Mouse (Mus musculus) forebrain, embryonic 15.5 days (tissue): ENCODE measurements around the gene Thbs1. TPM values are rescaled to one million over a fixed set of nuclear protein-coding genes. Genes with fewer than 3 reads are reported as not detected.

Experiments
- ATAC-seq: fragments of 200-750 bp; cut with Nextera tagmentation; replicated peaks from 2 replicates; pipeline ENCODE4 v1.8.0; 2017; ENCODE audit warnings: mild to moderate bottlenecking, moderate TSS enrichment, moderate library complexity
- H3K27ac ChIP-seq: fragments of 300-500 bp; sonication (generic); replicated peaks from 2 replicates; pipeline ENCODE4 v1.5.1; 2015; ENCODE audit warnings: mild to moderate bottlenecking, inconsistent platforms
- H3K27me3 ChIP-seq: fragments of 300-500 bp; sonication (generic); 2 replicates; pipeline ENCODE4 v1.6.1; 2015; ENCODE audit warnings: inconsistent platforms
- H3K36me3 ChIP-seq: fragments of 300-500 bp; sonication (generic); 2 replicates; pipeline ENCODE4 v1.6.1; 2015; ENCODE audit warnings: mild to moderate bottlenecking, inconsistent platforms
- H3K4me1 ChIP-seq: fragments of 300-500 bp; sonication (generic); 2 replicates; pipeline ENCODE4 v1.6.1; 2015; ENCODE audit warnings: inconsistent platforms
- H3K4me2 ChIP-seq: fragments of 300-500 bp; sonication (generic); replicated peaks from 2 replicates; pipeline ENCODE4 v1.6.1; 2015; ENCODE audit warnings: mild to moderate bottlenecking, inconsistent platforms
- H3K4me3 ChIP-seq: fragments of 300-500 bp; sonication (generic); 2 replicates; pipeline ENCODE4 v1.5.1; 2015; ENCODE audit warnings: mild to moderate bottlenecking, inconsistent platforms
- H3K9ac ChIP-seq: fragments of 300-500 bp; sonication (generic); replicated peaks from 2 replicates; pipeline ENCODE4 v1.6.1; 2015; ENCODE audit warnings: mild to moderate bottlenecking, inconsistent platforms
- H3K9me3 ChIP-seq: fragments of 300-500 bp; sonication (generic); 2 replicates; pipeline ENCODE4 v1.6.1; 2016; ENCODE audit warnings: inconsistent platforms
- WGBS: fragments of 180-500 bp; shearing (Covaris S2); methylation state at CpG from one replicate; pipeline ENCODE4 v1.1.7; 2015; ENCODE audit warnings: mixed read lengths; 5-methylcytosine and 5-hydroxymethylcytosine counted together
- polyA plus RNA-seq: library from polyadenylated mRNA; unstranded; fragments of >200 nt; fragmentation: Nextera tagmentation; extraction: Ambion mirVana; gene quantifications from 2 replicates; pipeline ENCODE4 v1.2.1, GENCODE M21; 2015

Thbs1 gene
- polyA plus RNA-seq, 1 experiment from 2014 or later = 10.2 TPM

DNA sequence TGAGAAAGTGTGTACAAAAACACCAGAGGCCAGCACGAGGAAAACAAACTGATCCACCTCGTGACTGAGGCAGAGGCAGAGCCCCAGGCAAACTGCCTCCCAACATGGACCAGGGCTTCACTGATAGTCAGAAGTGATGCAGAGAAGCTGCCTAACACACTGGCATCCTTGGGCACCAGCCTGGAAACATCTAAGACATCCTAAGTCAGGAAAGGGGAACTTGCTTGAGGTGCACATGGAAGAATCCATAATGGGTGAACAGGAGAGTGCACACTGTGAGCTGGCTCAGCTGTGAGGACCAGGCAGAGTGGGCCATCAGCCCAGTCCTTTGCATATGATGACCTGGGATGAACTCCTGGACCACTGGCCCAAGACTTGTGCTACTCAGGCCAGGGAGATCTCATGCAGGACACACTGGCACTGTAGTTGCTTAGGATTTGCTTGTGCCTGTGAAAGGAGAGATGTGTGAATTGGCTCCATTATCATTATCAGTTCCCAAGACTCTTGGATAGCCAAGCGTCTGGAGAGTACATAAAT lies 5.1 kb downstream of the Thbs1 start:
- peaks cover 20% of the 10 kb centered on the region for H3K4me1 ChIP-seq
- no peak overlapping the region for H3K4me3 ChIP-seq
- H3K9me3 ChIP-seq = no peaks in the 10 kb centered on the region
- H3K27me3 ChIP-seq = no peaks in the 10 kb centered on the region
- H3K9ac ChIP-seq = no peak overlapping the region
- H3K27ac ChIP-seq = no peak overlapping the region
- no peaks in the 10 kb centered on the region for H3K36me3 ChIP-seq
- no peak overlapping the region for H3K4me2 ChIP-seq
- WGBS = 71% methylated on average over 3 of the region's 3 CpGs
- ATAC-seq = no peak

DNA sequence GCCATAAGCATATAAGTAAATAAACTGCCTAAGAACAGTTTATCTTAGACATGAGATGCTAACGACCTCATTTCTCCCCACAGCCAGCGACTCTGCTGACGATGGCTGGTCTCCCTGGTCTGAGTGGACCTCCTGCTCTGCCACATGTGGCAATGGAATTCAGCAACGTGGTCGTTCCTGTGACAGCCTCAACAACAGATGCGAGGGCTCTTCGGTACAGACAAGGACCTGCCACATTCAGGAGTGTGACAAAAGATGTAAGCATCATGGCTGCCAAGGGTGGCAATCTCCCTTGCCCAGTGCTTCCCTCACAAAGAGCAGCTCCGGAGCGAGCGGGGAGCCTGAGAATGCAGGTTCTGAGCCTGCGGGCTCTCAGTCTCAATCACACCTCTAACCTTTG lies 5.7 kb downstream of the Thbs1 start:
- no peaks in the 10 kb centered on the region for H3K27me3 ChIP-seq
- WGBS = 74% methylated on average over 11 of the region's 11 CpGs
- H3K4me1 ChIP-seq = peaks cover 15% of the 10 kb centered on the region

DNA sequence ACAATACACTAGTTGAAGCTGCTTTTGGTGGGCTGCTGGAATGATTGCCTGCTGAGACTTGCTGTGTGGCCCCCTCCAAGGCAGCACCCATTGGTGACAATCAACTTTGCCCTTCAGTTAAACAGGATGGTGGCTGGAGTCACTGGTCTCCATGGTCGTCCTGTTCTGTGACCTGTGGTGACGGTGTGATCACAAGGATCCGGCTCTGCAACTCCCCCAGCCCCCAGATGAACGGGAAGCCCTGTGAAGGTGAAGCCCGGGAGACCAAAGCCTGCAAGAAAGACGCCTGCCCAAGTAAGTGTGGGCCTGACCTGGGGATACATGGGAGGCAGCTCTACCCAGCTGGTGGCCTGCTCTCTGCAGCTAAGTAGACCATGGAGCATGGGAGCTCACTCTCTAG lies 6.4 kb downstream of the Thbs1 start:
- peaks cover 14% of the 10 kb centered on the region; the same call in 1 of the 2 replicates for H3K4me1 ChIP-seq
- H3K27me3 ChIP-seq = no peaks in the 10 kb centered on the region
- H3K27ac ChIP-seq = no peak overlapping the region
- no peak overlapping the region for H3K4me2 ChIP-seq
- no peaks in the 10 kb centered on the region for H3K36me3 ChIP-seq
- no peaks in the 10 kb centered on the region for H3K9me3 ChIP-seq
- no peak overlapping the region for H3K4me3 ChIP-seq
- ATAC-seq = no peak
- H3K9ac ChIP-seq = no peak overlapping the region
- WGBS = 85% methylated on average over 6 of the region's 6 CpGs

More for the DNA sequence above, 5.7 kb downstream of the Thbs1 start:
- ATAC-seq = no peak
- H3K36me3 ChIP-seq = no peaks in the 10 kb centered on the region
- no peak overlapping the region for H3K4me3 ChIP-seq
- no peaks in the 10 kb centered on the region for H3K9me3 ChIP-seq
- no peak overlapping the region for H3K27ac ChIP-seq
- no peak overlapping the region for H3K4me2 ChIP-seq
- no peak overlapping the region for H3K9ac ChIP-seq

DNA sequence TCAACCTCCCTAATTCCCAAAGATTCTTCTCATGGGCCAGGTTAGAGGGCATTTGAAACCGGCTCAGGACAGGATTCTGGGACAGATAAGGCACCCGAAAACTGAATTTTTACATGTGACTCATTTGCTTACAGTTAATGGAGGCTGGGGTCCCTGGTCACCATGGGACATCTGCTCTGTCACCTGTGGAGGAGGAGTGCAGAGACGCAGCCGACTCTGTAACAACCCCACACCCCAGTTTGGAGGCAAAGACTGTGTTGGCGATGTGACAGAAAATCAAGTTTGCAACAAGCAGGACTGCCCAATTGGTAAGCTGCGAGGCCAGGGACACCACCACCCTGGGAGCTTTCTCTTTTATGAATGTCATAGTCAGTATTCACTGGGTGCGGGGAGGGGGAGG lies 6.8 kb downstream of the Thbs1 start:
- no peak overlapping the region for H3K27ac ChIP-seq
- peaks cover 14% of the 10 kb centered on the region; the same call in 1 of the 2 replicates for H3K4me1 ChIP-seq
- no peak overlapping the region for H3K4me2 ChIP-seq
- H3K9me3 ChIP-seq = no peaks in the 10 kb centered on the region
- H3K36me3 ChIP-seq = no peaks in the 10 kb centered on the region
- 88% methylated on average over 7 of the region's 7 CpGs for WGBS
- H3K4me3 ChIP-seq = no peak overlapping the region
- no peaks in the 10 kb centered on the region for H3K27me3 ChIP-seq
- H3K9ac ChIP-seq = no peak overlapping the region
- ATAC-seq = no peak

DNA sequence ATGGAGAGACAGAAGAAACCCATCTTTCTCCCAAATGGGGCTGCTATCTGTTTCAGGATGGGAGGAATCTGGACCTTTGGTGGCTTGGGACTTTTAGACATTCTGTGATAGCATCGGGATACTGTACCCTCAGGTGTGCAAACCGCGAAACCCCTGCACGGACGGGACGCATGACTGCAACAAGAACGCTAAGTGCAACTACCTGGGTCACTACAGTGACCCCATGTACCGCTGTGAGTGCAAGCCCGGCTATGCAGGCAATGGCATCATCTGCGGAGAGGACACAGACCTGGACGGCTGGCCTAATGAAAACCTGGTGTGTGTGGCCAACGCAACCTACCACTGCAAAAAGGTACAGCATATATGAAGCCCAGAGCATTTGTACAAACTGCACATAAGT lies 8.0 kb downstream of the Thbs1 start:
- H3K36me3 ChIP-seq = no peaks in the 10 kb centered on the region
- no peak overlapping the region for H3K4me2 ChIP-seq
- H3K27ac ChIP-seq = no peak overlapping the region
- 97% methylated on average over 12 of the region's 12 CpGs for WGBS
- no peak for ATAC-seq
- H3K9me3 ChIP-seq = no peaks in the 10 kb centered on the region
- no peak overlapping the region for H3K4me3 ChIP-seq
- no peak overlapping the region for H3K9ac ChIP-seq
- H3K27me3 ChIP-seq = no peaks in the 10 kb centered on the region
- H3K4me1 ChIP-seq = peaks cover 13% of the 10 kb centered on the region; the same call in 1 of the 2 replicates

DNA sequence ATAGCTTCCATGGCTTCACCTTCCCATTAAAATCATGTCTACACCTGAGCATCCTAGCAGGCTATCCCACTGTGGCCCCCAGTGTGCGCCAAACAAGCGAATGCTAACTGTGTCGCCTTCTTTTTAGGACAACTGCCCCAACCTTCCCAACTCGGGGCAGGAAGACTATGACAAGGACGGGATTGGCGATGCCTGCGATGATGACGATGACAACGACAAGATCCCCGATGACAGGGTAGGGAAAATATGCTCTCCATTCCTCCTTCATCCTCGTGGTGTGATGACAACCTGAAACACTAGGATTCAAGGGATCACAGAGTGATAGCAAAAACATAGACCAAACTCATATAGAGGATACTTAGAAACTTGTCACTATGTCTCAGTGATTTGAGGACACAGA lies 8.4 kb downstream of the Thbs1 start:
- H3K27me3 ChIP-seq = no peaks in the 10 kb centered on the region
- no peaks in the 10 kb centered on the region for H3K9me3 ChIP-seq
- H3K36me3 ChIP-seq = no peaks in the 10 kb centered on the region
- H3K4me2 ChIP-seq = no peak overlapping the region
- H3K4me1 ChIP-seq = peaks cover 9% of the 10 kb centered on the region; the same call in 1 of the 2 replicates
- ATAC-seq = no peak
- H3K4me3 ChIP-seq = no peak overlapping the region
- WGBS = 95% methylated on average over 11 of the region's 11 CpGs
- H3K27ac ChIP-seq = no peak overlapping the region
- H3K9ac ChIP-seq = no peak overlapping the region

DNA sequence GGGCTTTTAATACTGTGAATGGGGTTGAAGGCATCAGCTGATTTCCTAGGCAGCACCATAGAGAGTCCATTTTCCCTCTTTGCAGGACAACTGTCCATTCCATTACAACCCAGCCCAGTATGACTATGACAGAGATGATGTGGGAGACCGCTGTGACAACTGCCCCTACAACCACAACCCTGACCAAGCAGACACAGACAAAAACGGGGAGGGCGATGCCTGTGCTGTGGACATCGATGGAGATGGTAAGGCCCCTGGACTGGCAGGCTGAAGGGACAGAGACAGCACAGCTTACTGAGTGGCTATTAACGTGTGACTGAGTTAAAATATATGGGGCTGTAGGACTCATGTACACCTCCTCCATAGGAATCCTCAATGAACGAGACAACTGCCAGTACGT lies 9.1 kb downstream of the Thbs1 start:
- H3K36me3 ChIP-seq = no peaks in the 10 kb centered on the region
- no peaks in the 10 kb centered on the region for H3K27me3 ChIP-seq
- H3K27ac ChIP-seq = no peak overlapping the region
- H3K4me1 ChIP-seq = peaks cover 10% of the 10 kb centered on the region; the same call in 1 of the 2 replicates
- H3K9me3 ChIP-seq = no peaks in the 10 kb centered on the region
- 94% methylated on average over 7 of the region's 7 CpGs for WGBS
- no peak overlapping the region for H3K4me2 ChIP-seq
- H3K4me3 ChIP-seq = no peak overlapping the region
- H3K9ac ChIP-seq = no peak overlapping the region
- ATAC-seq = no peak

DNA sequence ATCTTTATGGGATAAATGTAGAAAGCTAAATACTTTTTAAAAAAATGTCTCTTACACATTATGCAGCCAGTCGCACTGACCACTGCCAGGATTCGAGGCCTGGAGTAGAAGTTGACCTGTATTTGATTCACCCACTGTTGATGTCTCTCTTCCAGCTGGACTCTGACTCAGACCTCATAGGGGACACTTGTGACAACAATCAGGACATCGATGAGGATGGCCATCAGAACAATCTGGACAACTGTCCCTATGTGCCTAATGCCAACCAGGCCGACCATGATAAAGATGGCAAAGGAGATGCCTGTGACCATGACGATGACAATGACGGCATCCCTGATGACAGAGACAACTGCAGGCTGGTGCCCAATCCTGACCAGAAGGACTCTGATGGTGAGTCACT lies 10.6 kb downstream of the Thbs1 start:
- Histone ChIP-seq H3K36me3 (no peaks in the 10 kb centered on the region), H3K4me3 (no peak overlapping the region), H3K9ac (no peak overlapping the region), H3K27me3 (no peaks in the 10 kb centered on the region), H3K4me2 (no peak overlapping the region), H3K9me3 (no peaks in the 10 kb centered on the region), H3K27ac (no peak overlapping the region), H3K4me1 (0 out of 2 replicates have a peak, but pooled peaks cover 8% of the 10 kb centered on the region)
- WGBS = 96% methylated on average over 6 of the region's 6 CpGs
- ATAC-seq = no peak

DNA sequence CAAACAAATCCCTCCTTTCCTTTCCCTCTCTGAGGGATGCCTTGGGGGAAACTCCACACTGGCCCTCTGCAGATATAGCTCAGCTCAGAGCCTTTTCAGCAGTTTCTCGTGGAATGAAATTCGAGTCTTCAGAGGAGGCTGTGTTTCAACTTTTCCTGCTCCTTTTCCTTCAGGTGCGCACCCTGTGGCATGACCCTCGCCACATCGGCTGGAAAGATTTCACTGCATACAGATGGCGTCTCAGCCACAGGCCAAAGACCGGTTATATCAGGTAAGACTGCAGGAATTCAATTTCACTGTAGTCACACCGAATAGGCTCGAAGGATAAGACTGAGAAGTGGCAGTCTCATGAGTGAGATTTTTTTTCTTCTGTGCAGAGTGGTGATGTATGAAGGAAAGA lies 12.1 kb downstream of the Thbs1 start:
- Histone ChIP-seq H3K9ac (no peak overlapping the region), H3K4me2 (no peak overlapping the region), H3K27ac (no peak overlapping the region), H3K36me3 (no peaks in the 10 kb centered on the region), H3K4me1 (0 out of 2 replicates have a peak, but pooled peaks cover 8% of the 10 kb centered on the region), H3K9me3 (no peaks in the 10 kb centered on the region), H3K4me3 (no peak overlapping the region), H3K27me3 (no peaks in the 10 kb centered on the region)
- ATAC-seq = no peak
- 89% methylated on average over 9 of the region's 9 CpGs for WGBS

DNA sequence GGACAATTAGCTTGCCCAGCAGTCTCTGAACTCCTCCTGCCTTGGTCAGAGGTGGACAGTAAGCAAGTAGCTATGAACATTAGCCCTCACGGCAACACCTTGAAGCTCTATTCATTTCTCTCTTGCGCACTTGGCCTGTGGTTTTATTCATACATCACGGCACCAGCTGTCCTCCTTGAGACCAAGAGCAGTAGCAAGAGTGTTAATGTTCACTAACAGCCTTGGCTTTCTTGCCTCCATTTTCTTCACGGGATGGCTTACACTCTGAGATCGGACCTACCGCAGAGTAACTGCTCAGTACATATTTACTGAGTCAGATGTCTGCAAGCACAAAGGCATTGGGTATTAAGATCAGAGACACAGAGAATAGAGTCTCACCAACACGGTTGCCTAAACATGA lies 12.8 kb downstream of the Thbs1 start:
- no peak overlapping the region for H3K4me3 ChIP-seq
- no peaks in the 10 kb centered on the region for H3K36me3 ChIP-seq
- H3K4me1 ChIP-seq = 0 out of 2 replicates have a peak, but pooled peaks cover 8% of the 10 kb centered on the region
- H3K9ac ChIP-seq = no peak overlapping the region
- no peaks in the 10 kb centered on the region for H3K9me3 ChIP-seq
- no peaks in the 10 kb centered on the region for H3K27me3 ChIP-seq
- no peak overlapping the region for H3K4me2 ChIP-seq
- 88% methylated on average over 7 of the region's 7 CpGs for WGBS
- no peak overlapping the region for H3K27ac ChIP-seq
- ATAC-seq = no peak

DNA sequence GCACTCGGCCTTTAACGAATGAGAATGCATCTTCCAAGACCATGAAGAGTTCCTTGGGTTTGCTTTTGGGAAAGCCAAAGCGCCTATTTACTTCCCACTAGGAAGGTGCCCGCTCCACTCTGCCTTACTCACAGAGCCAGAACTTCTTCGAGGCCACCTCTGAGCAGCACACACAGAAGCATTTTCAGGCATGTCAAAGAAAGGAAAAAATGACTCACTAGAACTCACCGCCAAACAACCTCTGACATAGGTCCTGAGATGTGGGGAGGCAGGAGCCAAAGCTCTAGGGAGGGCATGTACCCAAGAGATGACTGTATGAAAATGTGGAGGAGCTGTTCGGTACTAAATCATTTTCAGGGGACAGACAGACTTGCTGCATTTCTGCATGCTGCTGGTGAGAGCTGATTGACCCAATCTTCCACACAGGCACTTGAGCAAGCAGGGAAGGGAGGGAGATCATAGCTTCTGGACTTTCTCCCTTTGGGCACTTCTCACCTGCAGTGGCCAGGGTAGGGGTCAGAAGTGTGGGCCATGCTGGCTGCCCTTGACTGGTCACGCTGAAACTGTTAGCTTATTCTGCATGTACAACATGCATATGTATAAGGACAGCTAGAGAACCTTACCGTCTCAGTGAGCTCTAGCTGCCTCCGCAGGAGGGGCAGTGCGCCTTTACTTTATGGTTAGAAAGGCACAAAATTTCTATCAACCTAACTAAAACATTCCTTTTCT lies 13.7 kb downstream of the Thbs1 start:
- no peak overlapping the region for H3K4me3 ChIP-seq
- no peak for ATAC-seq
- no peak overlapping the region for H3K4me2 ChIP-seq
- 66% methylated on average over 11 of the region's 11 CpGs for WGBS
- H3K9me3 ChIP-seq = no peaks in the 10 kb centered on the region
- no peak overlapping the region for H3K9ac ChIP-seq
- H3K27me3 ChIP-seq = no peaks in the 10 kb centered on the region
- no peaks in the 10 kb centered on the region for H3K36me3 ChIP-seq
- 0 out of 2 replicates have a peak, but pooled peaks cover 8% of the 10 kb centered on the region for H3K4me1 ChIP-seq
- H3K27ac ChIP-seq = no peak overlapping the region

DNA sequence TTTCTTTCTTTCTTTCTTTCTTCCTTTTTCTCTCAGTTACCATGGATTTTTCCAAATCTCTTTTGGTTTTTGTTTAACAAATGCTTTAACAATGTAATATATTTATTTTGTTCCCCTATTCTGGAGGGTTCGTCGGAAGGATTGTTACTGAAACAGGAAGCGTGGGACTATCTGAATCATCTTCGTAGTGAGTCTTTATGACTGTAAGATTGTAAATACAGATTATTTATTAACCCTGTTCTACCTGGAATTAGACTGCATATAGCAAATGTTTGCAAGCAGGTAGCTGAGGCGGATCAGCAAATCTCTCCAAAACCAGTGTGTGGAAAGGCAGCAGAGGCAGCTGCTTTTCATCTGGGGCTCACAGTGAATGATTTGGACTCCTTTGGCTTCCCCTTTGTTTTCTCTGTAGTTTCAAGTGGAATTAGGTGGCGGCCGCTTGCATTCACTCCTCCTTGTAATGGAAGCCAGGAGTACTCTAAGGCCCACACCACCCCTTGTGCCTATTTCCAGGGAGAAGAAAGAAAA lies 14.3 kb downstream of the Thbs1 start:
- Histone ChIP-seq H3K27me3 (no peaks in the 10 kb centered on the region), H3K4me3 (no peak overlapping the region), H3K27ac (no peak overlapping the region), H3K4me1 (0 out of 2 replicates have a peak, but pooled peaks cover 8% of the 10 kb centered on the region), H3K36me3 (no peaks in the 10 kb centered on the region), H3K4me2 (no peak overlapping the region), H3K9ac (no peak overlapping the region), H3K9me3 (no peaks in the 10 kb centered on the region)
- no peak for ATAC-seq
- 42% methylated on average over 7 of the region's 7 CpGs for WGBS
